Mouse (Mus musculus): ENCODE measurements around the gene Clcnkb. TPM values are rescaled to one million over a fixed set of nuclear protein-coding genes. Genes with fewer than 3 reads are reported as not detected.

The Clcnkb gene
- total RNA-seq, 4 experiments from 2014 or later, result not detected

Other genes starting within 250 kb of the Clcnkb start
- gene Rsg1, start 202.1 kb downstream of the Clcnkb start, total RNA-seq (2022), result 1 to 10 TPM; 1.6 to 2.6 (median 2.2) TPM
- gene Arhgef19, start 176.5 kb downstream of the Clcnkb start, total RNA-seq (2022), result 100 to 1,000 TPM in 1 of 4 experiments, 10 to 100 TPM in 3; 43.5 to 113 (median 60.0) TPM
- gene Epha2, start 114.8 kb downstream of the Clcnkb start, total RNA-seq (2022), result 10 to 100 TPM; 11.4 to 21.1 (median 16.2) TPM
- 1 to 10 TPM; 1.2 to 5.7 (median 2.8) TPM for gene Fam131c, start 47.8 kb downstream of the Clcnkb start, total RNA-seq (2022)
- not detected for gene Clcnka, start 17.3 kb downstream of the Clcnkb start, total RNA-seq (2022)
- gene Hspb7, start 4.8 kb upstream of the Clcnkb start, total RNA-seq (2022), result under 1 TPM; 0.38 to 0.97 (median 0.57) TPM
- gene Srarp, start 20.1 kb upstream of the Clcnkb start, total RNA-seq (2022), result under 1 TPM in 1 of 4 experiments, not detected in 3; 0.68 TPM
- 10 to 100 TPM; 14.8 to 25.6 (median 19.5) TPM for gene Zbtb17, start 28.6 kb upstream of the Clcnkb start, total RNA-seq (2022)
- 10 to 100 TPM; 53.0 to 94.3 (median 63.4) TPM for gene Spen, start 122.6 kb upstream of the Clcnkb start, total RNA-seq (2022)
- gene Fblim1, start 190.1 kb upstream of the Clcnkb start, total RNA-seq (2022), result 10 to 100 TPM; 10.2 to 21.0 (median 17.6) TPM
- gene Tmem82, start 202.6 kb upstream of the Clcnkb start, total RNA-seq (2022), result 1 to 10 TPM; 1.1 to 2.7 (median 2.1) TPM
- gene Slc25a34, start 207.8 kb upstream of the Clcnkb start, total RNA-seq (2022), result 1 to 10 TPM; 1.3 to 5.1 (median 2.6) TPM
- 10 to 100 TPM; 64.3 to 87.0 (median 76.1) TPM for gene Plekhm2, start 248.9 kb upstream of the Clcnkb start, total RNA-seq (2022)